8 mouse cellular contexts compared by ENCODE assay signal in the genomic region with DNA sequence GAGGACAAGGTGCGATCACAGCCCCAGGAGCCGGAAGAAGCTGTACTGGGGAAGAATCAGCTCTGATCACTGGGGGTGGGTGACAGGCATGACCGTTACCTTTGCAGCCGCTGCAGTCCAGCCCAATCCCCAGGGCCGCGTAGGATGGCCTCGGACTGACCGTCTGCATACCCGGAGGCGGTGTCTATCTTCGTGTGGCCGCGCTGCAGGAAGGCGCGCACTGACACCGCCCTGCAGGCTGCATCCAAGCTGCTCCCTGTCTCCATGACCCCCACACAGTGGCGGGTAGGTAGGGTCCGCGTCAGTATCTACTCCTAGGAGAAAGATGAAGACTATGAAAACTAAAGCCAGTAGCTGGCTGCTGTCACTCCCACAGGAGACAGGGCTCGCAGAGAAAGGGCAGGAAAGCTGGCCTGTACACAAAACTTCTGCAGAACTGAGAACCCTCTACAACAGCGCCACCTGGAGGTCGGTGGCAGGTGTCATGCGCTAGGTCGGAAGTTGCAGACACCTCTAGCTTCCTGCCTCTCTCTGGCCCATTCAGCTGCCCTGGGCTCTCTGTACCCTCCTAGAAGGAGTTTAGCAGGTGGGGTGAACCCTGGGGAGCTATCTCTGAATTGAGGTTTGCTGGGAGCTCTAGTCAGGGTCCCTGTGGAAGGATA. TPM values are rescaled to one million over a fixed set of nuclear protein-coding genes. Genes with fewer than 3 reads are reported as not detected.
A peak's percentile ranks its signal among the peaks of the same experiment; 100 is the strongest.
DNase-seq lines count a peak whose midpoint lies in the region.

No protein-coding gene starts in this region.

- H3K9me3 ChIP-seq in hindbrain, embryonic 10.5 days: no peaks in the 10 kb centered on the region

- 24% methylated on average over 24 of the region's 24 CpGs for WGBS in hindbrain, embryonic 10.5 days

- H3K27ac ChIP-seq in hindbrain, embryonic 10.5 days: peak overlapping the region; percentile 57; the same call in 1 of the 2 replicates

- peaks cover 5% of the 10 kb centered on the region for H3K4me1 ChIP-seq in hindbrain, embryonic 10.5 days (replicated peaks)

- H3K4me3 ChIP-seq in hindbrain, embryonic 10.5 days: peak overlapping the region; percentile 38

- H3K36me3 ChIP-seq in hindbrain, embryonic 10.5 days: no peaks in the 10 kb centered on the region

- peaks cover 19% of the 10 kb centered on the region; the same call in 1 of the 2 replicates for H3K27me3 ChIP-seq in hindbrain, embryonic 10.5 days (ENCODE audit: insufficient read depth, poor library complexity, severe bottlenecking)

- peak; percentile 92 for DNase-seq in R1 (ENCODE audit: low read depth, low spot score)
- DNase-seq in cerebellum, adult 8-10 months: peak; percentile 60
- peak; percentile 87 for DNase-seq in forelimb bud, embryonic 11.5 days (ENCODE audit: low read depth, low spot score)
- DNase-seq in hindbrain, embryonic 10.5 days (ENCODE audit: low spot score): peak; percentile 79
- peak; percentile 27 for DNase-seq in layer of hippocampus, adult 9-11 months
- DNase-seq in lung, postnatal 25 days (ENCODE audit: low spot score): peak; percentile 77
- DNase-seq in right cerebral cortex, adult 18-20 months: peak; percentile 53
- peak; percentile 42 for DNase-seq in urinary bladder, postnatal 10 days (ENCODE audit: low spot score)

RNA-seq across cellular contexts. Expression of a gene that starts 15.4 kb away (rescaled TPM):
- polyA plus RNA-seq in hindbrain, embryonic 10.5 days (2016; fragmentation: Nextera tagmentation; extraction: Ambion mirVana): 148 and 158 TPM in 2 replicates

RNA-seq across cellular contexts. Expression of a gene that starts 15.4 kb away (rescaled TPM):
- polyA plus RNA-seq in hindbrain, embryonic 10.5 days (2016; fragmentation: Nextera tagmentation; extraction: Ambion mirVana): 34.9 and 38.3 TPM in 2 replicates

RNA-seq across cellular contexts. Expression of a gene that starts 15.5 kb away (rescaled TPM):
- polyA plus RNA-seq in hindbrain, embryonic 10.5 days (2016; fragmentation: Nextera tagmentation; extraction: Ambion mirVana): 60.7 and 64.3 TPM in 2 replicates

RNA-seq across cellular contexts. Expression of a gene that starts 26.4 kb away (rescaled TPM):
- 104 and 105 TPM in 2 replicates for polyA plus RNA-seq in hindbrain, embryonic 10.5 days (2016; fragmentation: Nextera tagmentation; extraction: Ambion mirVana)

RNA-seq across cellular contexts. Expression of a gene that starts 26.4 kb away (rescaled TPM):
- polyA plus RNA-seq in hindbrain, embryonic 10.5 days (2016; fragmentation: Nextera tagmentation; extraction: Ambion mirVana): 15.0 and 16.3 TPM in 2 replicates

Comparison
In these comparisons a context has a peak if more than half of its experiments do, and no peak if none do; other contexts are left out.
1. Peak in every context shown above with its lines: DNase-seq, H3K4me3 ChIP-seq and H3K27ac ChIP-seq.
2. DNase-seq: peak in every context shown above with its lines; median percentile 92 in R1; 87 in forelimb bud, embryonic 11.5 days; 79 in hindbrain, embryonic 10.5 days; 77 in lung, postnatal 25 days; 60 in cerebellum, adult 8-10 months; 53 in right cerebral cortex, adult 18-20 months; 42 in urinary bladder, postnatal 10 days; 27 in layer of hippocampus, adult 9-11 months.